Mouse (Mus musculus) heart, embryonic 11.5 days (tissue): ENCODE data around the gene Kansl3. TPM values are rescaled to one million over a fixed set of nuclear protein-coding genes. Genes with fewer than 3 reads are reported as not detected.

Source experiments
- ATAC-seq: fragments of 200-750 bp; cut with Nextera tagmentation; replicated peaks from 2 replicates; pipeline ENCODE4 v1.8.0; 2017; ENCODE audit warnings: moderate library complexity; ENCODE audit not compliant: insufficient number of reproducible peaks, low FRiP score, low TSS enrichment
- H3K27ac ChIP-seq: fragments of 300-500 bp; sonication (generic); 2 replicates; pipeline ENCODE4 v1.5.1; 2014; ENCODE audit warnings: mild to moderate bottlenecking, low read depth, low read length
- H3K27me3 ChIP-seq: fragments of 300-500 bp; sonication (generic); 2 replicates; pipeline ENCODE4 v1.6.1; 2014; ENCODE audit warnings: mild to moderate bottlenecking, low read length, mixed read lengths; ENCODE audit not compliant: control insufficient read depth, insufficient read depth
- H3K36me3 ChIP-seq: fragments of 300-500 bp; sonication (generic); 2 replicates; pipeline ENCODE4 v1.6.1; 2014; ENCODE audit warnings: mild to moderate bottlenecking, low read length, moderate library complexity, mixed read lengths; ENCODE audit not compliant: control insufficient read depth, insufficient read depth
- H3K4me1 ChIP-seq: fragments of 300-500 bp; sonication (generic); 2 replicates; pipeline ENCODE4 v1.6.1; 2014; ENCODE audit warnings: low read length; ENCODE audit not compliant: control insufficient read depth, insufficient read depth
- H3K4me2 ChIP-seq: fragments of 300-500 bp; sonication (generic); 2 replicates; pipeline ENCODE4 v1.6.1; 2014; ENCODE audit warnings: mild to moderate bottlenecking, moderate library complexity
- H3K4me3 ChIP-seq: fragments of 300-500 bp; sonication (generic); 2 replicates; pipeline ENCODE4 v1.5.1; 2014; ENCODE audit warnings: low read depth, low read length
- H3K9ac ChIP-seq: fragments of 300-500 bp; sonication (generic); 2 replicates; pipeline ENCODE4 v1.6.1; 2014; ENCODE audit warnings: mild to moderate bottlenecking, low read depth, low read length, moderate library complexity
- H3K9me3 ChIP-seq: fragments of 300-500 bp; sonication (generic); replicated peaks from 2 replicates; pipeline ENCODE4 v1.6.1; 2016; ENCODE audit warnings: low read length; ENCODE audit not compliant: control insufficient read depth
- WGBS: fragments of 180-500 bp; shearing (Covaris S2); extraction: QIAGEN DNeasy Blood & Tissue Kit; methylation state at CpG from one replicate; pipeline ENCODE4 v1.1.7; 2014; ENCODE audit not compliant: insufficient replicate concordance; 5-methylcytosine and 5-hydroxymethylcytosine counted together
- polyA plus RNA-seq: library from polyadenylated mRNA; unstranded; fragments of >200 nt; fragmentation: Nextera tagmentation; extraction: Ambion mirVana; gene quantifications from 2 replicates; pipeline ENCODE4 v1.2.1, GENCODE M21; 2014

Kansl3 gene
- polyA plus RNA-seq, 1 experiment from 2014 or later, result 36.5 TPM

DNA sequence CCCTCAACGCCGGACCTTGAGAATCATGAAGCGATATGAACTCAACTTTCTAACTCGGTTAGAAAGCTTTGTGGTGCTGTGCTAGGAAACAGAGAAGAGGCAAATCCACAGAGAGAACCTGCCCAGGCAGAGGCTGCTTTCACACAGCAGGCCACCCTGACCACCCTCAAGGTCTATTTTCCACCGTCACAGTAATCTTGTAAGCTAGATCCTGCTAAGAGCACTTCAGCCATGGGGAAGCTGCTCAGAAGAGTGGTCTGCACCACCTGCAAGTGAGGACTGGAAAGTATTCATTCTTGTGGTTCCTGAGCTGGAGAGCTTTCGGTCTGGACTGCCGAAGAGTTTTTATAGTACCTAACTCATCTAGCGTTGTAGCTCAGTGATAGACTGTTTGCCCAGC is 66.7 kb downstream of the Kansl3 start:
- Histone ChIP-seq H3K27ac (no peak overlapping the region), H3K4me1 (0 out of 2 replicates have a peak, but pooled peaks cover 10% of the 10 kb centered on the region), H3K4me3 (no peak overlapping the region), H3K27me3 (peaks cover 32% of the 10 kb centered on the region), H3K4me2 (no peak overlapping the region), H3K9ac (no peak overlapping the region), H3K36me3 (no peaks in the 10 kb centered on the region), H3K9me3 (no peaks in the 10 kb centered on the region)
- no peak for ATAC-seq
- WGBS, result 62% methylated on average over 8 of the region's 8 CpGs

GRCm38 (mm10) chr1:36300486-36300885 is 68.5 kb downstream of the Kansl3 start:
- 0 out of 2 replicates have a peak, but pooled peaks cover 10% of the 10 kb centered on the region for H3K4me1 ChIP-seq
- H3K36me3 ChIP-seq, result no peaks in the 10 kb centered on the region
- ATAC-seq, result no peak
- peaks cover 39% of the 10 kb centered on the region for H3K27me3 ChIP-seq
- no peak overlapping the region for H3K27ac ChIP-seq
- no peak overlapping the region for H3K4me2 ChIP-seq
- WGBS, result 73% methylated on average over 6 of the region's 6 CpGs
- H3K9ac ChIP-seq, result no peak overlapping the region
- no peaks in the 10 kb centered on the region for H3K9me3 ChIP-seq
- no peak overlapping the region for H3K4me3 ChIP-seq

DNA sequence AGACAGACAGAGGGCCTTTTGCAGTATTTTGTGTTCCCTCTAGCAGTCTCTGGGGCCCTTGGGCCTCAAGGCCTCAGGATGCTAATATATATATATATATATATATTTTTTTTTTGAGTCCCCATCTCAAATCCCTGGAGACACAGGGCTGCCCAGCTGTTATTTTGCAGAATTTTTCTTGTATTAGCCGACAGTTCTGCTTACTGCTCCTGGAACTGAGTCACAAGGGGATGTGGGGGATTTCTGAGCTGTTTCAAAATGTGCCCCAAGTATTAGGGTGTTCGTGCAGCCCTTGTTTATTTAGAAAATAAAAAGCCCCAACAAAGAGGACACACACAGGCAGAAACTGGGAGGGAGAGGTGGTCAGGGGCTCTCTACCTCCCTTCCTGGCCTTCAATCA is 69.3 kb downstream of the Kansl3 start:
- no peak overlapping the region for H3K9ac ChIP-seq
- no peak overlapping the region for H3K27ac ChIP-seq
- H3K36me3 ChIP-seq, result no peaks in the 10 kb centered on the region
- no peaks in the 10 kb centered on the region for H3K9me3 ChIP-seq
- ATAC-seq, result no peak
- H3K27me3 ChIP-seq, result peaks cover 39% of the 10 kb centered on the region
- no peak overlapping the region for H3K4me3 ChIP-seq
- H3K4me1 ChIP-seq, result 0 out of 2 replicates have a peak, but pooled peaks cover 5% of the 10 kb centered on the region
- WGBS, result 61% methylated on average over 2 of the region's 2 CpGs
- H3K4me2 ChIP-seq, result no peak overlapping the region

DNA sequence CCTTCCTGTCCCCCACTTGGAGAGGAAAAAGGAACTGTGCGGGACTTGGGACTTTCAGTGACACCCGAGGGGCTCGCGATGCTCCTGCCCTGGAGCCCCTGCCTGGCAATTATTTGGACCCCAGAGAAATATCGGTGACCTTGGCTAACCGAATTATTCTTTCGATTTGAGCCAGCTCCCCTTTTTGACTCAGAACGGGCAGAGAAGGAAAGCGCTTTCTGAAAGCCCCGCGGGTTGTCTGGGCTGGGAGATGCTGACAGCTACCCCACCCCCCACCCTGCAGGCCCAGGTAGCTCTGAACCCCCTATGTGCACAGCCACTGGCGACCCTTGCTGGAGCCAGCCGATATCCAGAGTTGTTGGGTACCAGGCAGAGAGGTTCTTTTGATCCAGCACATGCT is 69.9 kb downstream of the Kansl3 start:
- Histone ChIP-seq H3K9me3 (no peaks in the 10 kb centered on the region), H3K4me3 (no peak overlapping the region), H3K27ac (no peak overlapping the region), H3K9ac (no peak overlapping the region), H3K27me3 (peaks cover 39% of the 10 kb centered on the region), H3K36me3 (no peaks in the 10 kb centered on the region), H3K4me1 (0 out of 2 replicates have a peak, but pooled peaks cover 5% of the 10 kb centered on the region), H3K4me2 (no peak overlapping the region)
- 35% methylated on average over 13 of the region's 13 CpGs for WGBS
- no peak for ATAC-seq

DNA sequence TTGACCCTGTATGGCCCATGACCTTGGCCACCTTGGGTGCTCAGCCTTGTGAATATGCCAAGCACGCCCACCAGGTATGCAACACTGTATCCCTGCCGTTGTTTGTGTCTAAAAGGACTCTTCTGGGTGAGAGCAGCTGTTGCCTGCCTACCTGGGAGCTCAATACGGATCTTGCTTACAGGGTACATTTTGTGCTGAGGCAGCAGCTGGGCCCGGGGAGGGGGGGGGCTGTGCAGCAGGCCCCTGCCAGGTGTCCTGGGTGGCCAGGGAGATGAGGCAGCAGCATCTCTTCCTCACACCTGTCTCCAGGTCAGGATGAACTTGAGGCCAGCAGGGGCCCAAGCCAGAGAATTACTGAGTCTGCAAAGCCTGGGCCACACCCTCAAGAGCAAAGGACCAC is 70.9 kb downstream of the Kansl3 start:
- 65% methylated on average over 4 of the region's 4 CpGs for WGBS
- Histone ChIP-seq H3K27me3 (peaks cover 39% of the 10 kb centered on the region), H3K9me3 (no peaks in the 10 kb centered on the region), H3K27ac (no peak overlapping the region), H3K9ac (no peak overlapping the region), H3K4me1 (0 out of 2 replicates have a peak, but pooled peaks cover 4% of the 10 kb centered on the region), H3K4me3 (no peak overlapping the region), H3K36me3 (no peaks in the 10 kb centered on the region), H3K4me2 (no peak overlapping the region)
- no peak for ATAC-seq

- no peaks in the 10 kb centered on the region for H3K9me3 ChIP-seq
- 66% methylated on average over 9 of the region's 9 CpGs for WGBS
- H3K4me1 ChIP-seq, result no peaks in the 10 kb centered on the region
- H3K9ac ChIP-seq, result no peak overlapping the region
- H3K4me2 ChIP-seq, result no peak overlapping the region
- no peak overlapping the region for H3K27ac ChIP-seq
- peaks cover 39% of the 10 kb centered on the region for H3K27me3 ChIP-seq
- H3K4me3 ChIP-seq, result no peak overlapping the region
- H3K36me3 ChIP-seq, result no peaks in the 10 kb centered on the region
- ATAC-seq, result no peak
Observed at GRCm38 (mm10) chr1:36296466-36297149, 72.4 kb downstream of the Kansl3 start.

DNA sequence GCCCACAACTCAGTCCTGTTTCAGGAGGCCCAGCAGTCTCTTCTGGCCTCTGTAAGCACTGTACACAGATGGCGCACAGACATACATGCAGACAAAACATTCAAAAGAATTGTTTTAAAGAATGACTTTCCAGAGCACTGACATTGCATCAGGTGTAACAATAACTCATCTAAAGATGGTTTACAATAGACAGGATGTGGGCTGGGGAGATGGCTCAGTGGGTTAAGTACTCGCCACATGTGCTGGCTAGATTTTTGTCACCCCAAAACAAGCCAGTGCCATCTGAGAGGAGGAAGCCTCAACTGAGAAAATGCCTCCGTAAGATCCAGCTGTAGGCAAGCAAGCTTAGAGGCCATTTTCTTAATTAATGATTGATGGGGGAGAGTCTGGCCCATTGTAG is 74.6 kb downstream of the Kansl3 start:
- Histone ChIP-seq H3K27ac (no peak overlapping the region), H3K4me3 (no peak overlapping the region), H3K4me1 (no peaks in the 10 kb centered on the region), H3K36me3 (no peaks in the 10 kb centered on the region), H3K9me3 (no peaks in the 10 kb centered on the region), H3K27me3 (peaks cover 28% of the 10 kb centered on the region), H3K9ac (no peak overlapping the region), H3K4me2 (no peak overlapping the region)
- WGBS, result 71% methylated on average over 3 of the region's 3 CpGs
- no peak for ATAC-seq

- no peak for ATAC-seq
- WGBS, result 86% methylated on average over 8 of the region's 8 CpGs
- Histone ChIP-seq H3K9ac (no peak overlapping the region), H3K4me3 (no peak overlapping the region), H3K4me1 (no peaks in the 10 kb centered on the region), H3K9me3 (no peaks in the 10 kb centered on the region), H3K27ac (no peak overlapping the region), H3K4me2 (no peak overlapping the region), H3K36me3 (no peaks in the 10 kb centered on the region), H3K27me3 (peaks cover 19% of the 10 kb centered on the region)
Observed at GRCm38 (mm10) chr1:36293470-36293869, 75.5 kb downstream of the Kansl3 start.
